Mouse (Mus musculus) neural tube, embryonic 14.5 days (tissue): ENCODE results near the gene Ptgfrn. TPM values are rescaled to one million over a fixed set of nuclear protein-coding genes. Genes with fewer than 3 reads are reported as not detected.

Source experiments
- ATAC-seq: fragments of 200-750 bp; cut with Nextera tagmentation; 2 replicates; pipeline ENCODE4 v1.8.0; 2017; ENCODE audit warnings: low read depth, mild to moderate bottlenecking, moderate TSS enrichment, moderate library complexity
- H3K27ac ChIP-seq: fragments of 300-500 bp; sonication (generic); 2 replicates; pipeline ENCODE4 v1.5.1; 2014; ENCODE audit warnings: low read depth, mild to moderate bottlenecking, control low read depth, low read length, moderate library complexity, mixed read lengths
- H3K27me3 ChIP-seq: fragments of 300-500 bp; sonication (generic); 2 replicates; pipeline ENCODE4 v1.6.1; 2014; ENCODE audit warnings: low read length; ENCODE audit not compliant: control insufficient read depth, insufficient read depth
- H3K36me3 ChIP-seq: fragments of 300-500 bp; sonication (generic); 2 replicates; pipeline ENCODE4 v1.6.1; 2014; ENCODE audit warnings: low read length, mixed read lengths; ENCODE audit not compliant: control insufficient read depth, insufficient read depth
- H3K4me1 ChIP-seq: fragments of 300-500 bp; sonication (generic); 2 replicates; pipeline ENCODE4 v1.6.1; 2014; ENCODE audit warnings: low read length; ENCODE audit not compliant: control insufficient read depth, insufficient read depth
- H3K4me2 ChIP-seq: fragments of 300-500 bp; sonication (generic); 2 replicates; pipeline ENCODE4 v1.6.1; 2014; ENCODE audit warnings: mild to moderate bottlenecking, low read depth, low read length, control low read depth
- H3K4me3 ChIP-seq: fragments of 300-500 bp; sonication (generic); 2 replicates; pipeline ENCODE4 v1.5.1; 2014; ENCODE audit warnings: low read depth, low read length, control low read depth, mixed read lengths
- H3K9ac ChIP-seq: fragments of 300-500 bp; sonication (generic); replicated peaks from 2 replicates; pipeline ENCODE4 v1.6.1; 2014; ENCODE audit warnings: low read depth, mild to moderate bottlenecking, control low read depth, low read length, mixed read lengths
- H3K9me3 ChIP-seq: fragments of 300-500 bp; sonication (generic); 2 replicates; pipeline ENCODE4 v1.6.1; 2016; ENCODE audit warnings: low read length; ENCODE audit not compliant: control insufficient read depth
- WGBS: fragments of 180-500 bp; shearing (Covaris S2); extraction: QIAGEN DNeasy Blood & Tissue Kit; methylation state at CpG from one replicate; pipeline ENCODE4 v1.1.7; 2014; 5-methylcytosine and 5-hydroxymethylcytosine counted together
- polyA plus RNA-seq: library from polyadenylated mRNA; unstranded; fragments of >200 nt; fragmentation: Nextera tagmentation; extraction: Ambion mirVana; gene quantifications from 2 replicates; pipeline ENCODE4 v1.2.1, GENCODE M21; 2014

Ptgfrn gene
- polyA plus RNA-seq, 1 experiment from 2014 or later, result 4.7 TPM

DNA sequence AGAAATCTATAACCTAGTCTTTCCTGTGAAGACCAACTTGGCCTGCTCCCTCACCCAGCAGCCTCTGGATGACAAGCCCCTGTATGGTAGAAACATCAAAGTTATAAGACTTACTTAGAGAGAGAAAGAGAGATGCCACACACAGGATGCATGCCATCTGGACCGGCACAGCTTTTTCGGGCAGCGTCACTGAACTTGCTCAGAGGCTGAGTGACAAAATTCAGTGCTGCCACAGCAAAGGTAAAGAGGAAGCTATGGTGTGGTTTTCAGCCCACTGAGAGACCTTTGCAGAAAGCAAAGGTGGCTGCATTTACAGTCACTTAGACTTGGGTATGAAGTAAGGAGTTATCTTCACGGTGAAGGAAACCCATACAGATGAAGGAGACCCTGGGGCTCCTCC, 80.7 kb downstream of the Ptgfrn start, which contains the start of gene Cd101:
Cd101 (minus strand) TSS at position 218 of the 400 bp plus-strand sequence.
- no peaks in the 10 kb centered on the region for H3K4me1 ChIP-seq
- H3K4me3 ChIP-seq, result no peak within 1 kb of the TSS
- H3K9me3 ChIP-seq, result no peaks in the 10 kb centered on the region
- WGBS, result 94% methylated on average over 4 of the region's 4 CpGs
- H3K36me3 ChIP-seq, result no peaks in the 10 kb centered on the region
- no peak within 1 kb of the TSS for H3K27ac ChIP-seq
- H3K9ac ChIP-seq, result no peak within 1 kb of the TSS
- H3K27me3 ChIP-seq, result no peaks in the 10 kb centered on the region
- ATAC-seq, result no peak
- no peak within 1 kb of the TSS for H3K4me2 ChIP-seq

- H3K27me3 ChIP-seq, result no peaks in the 10 kb centered on the region
- H3K4me2 ChIP-seq, result no peak overlapping the region
- H3K27ac ChIP-seq, result no peak overlapping the region
- H3K9ac ChIP-seq, result no peak overlapping the region
- ATAC-seq, result no peak
- H3K4me3 ChIP-seq, result no peak overlapping the region
- H3K36me3 ChIP-seq, result no peaks in the 10 kb centered on the region
- no peaks in the 10 kb centered on the region for H3K9me3 ChIP-seq
- no peaks in the 10 kb centered on the region for H3K4me1 ChIP-seq
- 78% methylated on average over 1 of the region's 1 CpGs for WGBS
Observed at GRCm38 (mm10) chr3:101026741-101027140, 83.3 kb downstream of the Ptgfrn start.

DNA sequence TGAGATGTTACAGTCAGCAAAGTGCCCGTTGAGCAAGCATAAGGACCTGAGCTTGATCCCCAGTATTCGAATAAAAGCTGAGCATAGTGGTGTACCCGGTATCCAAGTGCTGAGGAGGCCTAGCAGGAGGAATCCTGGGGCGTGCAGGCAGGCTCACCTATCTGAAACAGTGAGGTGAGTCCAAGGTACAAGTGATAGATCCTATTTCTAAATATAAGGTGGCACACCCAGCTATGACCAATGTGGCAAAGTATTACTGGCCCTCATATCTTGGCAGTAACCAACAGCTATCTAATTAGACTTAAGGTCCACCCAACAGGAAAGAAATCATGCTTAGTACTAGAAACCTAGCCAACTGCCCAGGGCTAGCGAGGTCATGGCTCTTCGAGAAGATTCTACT, 87.1 kb downstream of the Ptgfrn start:
- Histone ChIP-seq H3K27me3 (no peaks in the 10 kb centered on the region), H3K4me3 (no peak overlapping the region), H3K4me1 (no peaks in the 10 kb centered on the region), H3K4me2 (no peak overlapping the region), H3K9me3 (no peaks in the 10 kb centered on the region), H3K9ac (no peak overlapping the region), H3K27ac (no peak overlapping the region), H3K36me3 (no peaks in the 10 kb centered on the region)
- no peak for ATAC-seq
- 94% methylated on average over 6 of the region's 6 CpGs for WGBS

DNA sequence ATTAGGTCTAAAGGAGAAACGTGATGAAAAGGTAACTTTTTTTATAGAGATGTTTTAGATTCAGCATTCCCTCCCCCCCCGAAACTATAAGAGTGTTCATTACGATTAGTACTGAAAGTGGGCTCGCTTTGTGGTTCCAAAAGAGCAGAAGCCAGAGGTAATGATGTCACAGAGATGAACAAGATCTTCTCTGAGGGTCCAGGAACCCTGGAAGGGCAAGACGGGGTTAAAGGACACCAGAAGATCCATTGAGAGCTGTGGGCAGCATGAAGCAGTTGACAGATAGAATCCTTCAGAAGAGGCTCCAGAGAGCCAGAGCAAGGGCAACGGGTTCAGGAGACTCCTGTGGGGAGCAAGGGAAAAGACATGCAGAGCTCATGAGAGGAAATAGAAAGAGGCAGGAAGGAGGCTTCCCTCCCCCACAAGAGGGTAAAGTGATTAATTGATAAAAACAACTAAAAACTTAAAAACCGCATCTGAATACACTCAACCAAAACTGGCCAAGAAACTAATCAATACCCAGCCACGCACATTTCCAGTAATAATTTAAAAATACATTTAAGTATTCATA, 88.5 kb downstream of the Ptgfrn start:
- H3K27me3 ChIP-seq, result no peaks in the 10 kb centered on the region
- no peak overlapping the region for H3K9ac ChIP-seq
- ATAC-seq, result no peak
- no peaks in the 10 kb centered on the region for H3K4me1 ChIP-seq
- no peaks in the 10 kb centered on the region for H3K36me3 ChIP-seq
- 78% methylated on average over 8 of the region's 8 CpGs for WGBS
- no peaks in the 10 kb centered on the region for H3K9me3 ChIP-seq
- no peak overlapping the region for H3K27ac ChIP-seq
- no peak overlapping the region for H3K4me3 ChIP-seq
- H3K4me2 ChIP-seq, result no peak overlapping the region

DNA sequence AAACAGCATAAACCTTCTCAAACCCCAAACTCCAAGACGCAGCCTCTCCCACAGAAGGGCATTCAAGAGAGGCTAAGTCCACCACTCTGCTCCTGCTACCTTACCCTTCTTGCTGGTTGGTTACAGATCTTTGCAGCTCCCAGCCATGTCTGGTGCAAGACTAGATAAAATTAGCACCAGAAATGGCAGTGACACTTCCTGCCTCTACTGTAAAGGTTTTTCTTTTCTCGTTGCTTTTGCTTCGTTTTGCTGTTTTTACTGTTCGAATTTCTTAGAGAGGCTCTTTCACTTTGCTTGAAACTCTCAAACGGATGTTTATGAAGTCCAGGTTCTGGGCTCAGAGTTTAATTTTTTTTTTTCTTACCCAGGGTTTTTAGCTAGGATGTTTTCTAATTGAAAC, 89.0 kb downstream of the Ptgfrn start:
- 87% methylated on average over 5 of the region's 5 CpGs for WGBS
- no peak overlapping the region for H3K4me3 ChIP-seq
- no peaks in the 10 kb centered on the region for H3K4me1 ChIP-seq
- no peaks in the 10 kb centered on the region for H3K9me3 ChIP-seq
- no peaks in the 10 kb centered on the region for H3K27me3 ChIP-seq
- no peak overlapping the region for H3K27ac ChIP-seq
- no peak for ATAC-seq
- no peak overlapping the region for H3K9ac ChIP-seq
- H3K4me2 ChIP-seq, result no peak overlapping the region
- no peaks in the 10 kb centered on the region for H3K36me3 ChIP-seq

DNA sequence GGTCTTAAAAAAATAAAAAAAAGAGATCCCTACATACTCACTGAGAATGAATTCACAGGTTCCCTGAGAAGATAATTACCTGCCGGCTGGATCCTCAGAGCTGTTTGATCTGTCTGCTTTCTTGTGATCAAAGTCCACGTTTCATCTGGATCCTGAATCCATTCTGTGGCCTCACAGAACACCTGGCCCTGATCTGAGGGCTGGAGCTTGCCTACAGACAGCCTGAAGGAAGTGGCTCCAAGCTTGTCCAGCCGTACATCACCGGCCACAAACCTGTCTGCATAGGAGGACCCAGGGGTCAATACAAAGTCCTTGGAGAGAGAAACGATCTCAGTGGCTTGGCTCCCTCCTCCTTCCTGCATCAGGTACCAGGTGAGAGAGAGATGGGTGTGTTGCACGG, 91.6 kb downstream of the Ptgfrn start:
- H3K4me2 ChIP-seq, result no peak overlapping the region
- no peak for ATAC-seq
- no peaks in the 10 kb centered on the region for H3K36me3 ChIP-seq
- 86% methylated on average over 6 of the region's 6 CpGs for WGBS
- peaks cover 4% of the 10 kb centered on the region; the same call in 1 of the 2 replicates for H3K4me1 ChIP-seq
- no peaks in the 10 kb centered on the region for H3K27me3 ChIP-seq
- no peak overlapping the region for H3K27ac ChIP-seq
- H3K9ac ChIP-seq, result no peak overlapping the region
- no peaks in the 10 kb centered on the region for H3K9me3 ChIP-seq
- no peak overlapping the region for H3K4me3 ChIP-seq

- Histone ChIP-seq H3K4me1 (peaks cover 4% of the 10 kb centered on the region; the same call in 1 of the 2 replicates), H3K27me3 (no peaks in the 10 kb centered on the region), H3K27ac (no peak overlapping the region), H3K4me3 (no peak overlapping the region), H3K4me2 (no peak overlapping the region), H3K36me3 (no peaks in the 10 kb centered on the region), H3K9me3 (no peaks in the 10 kb centered on the region), H3K9ac (no peak overlapping the region)
- ATAC-seq, result no peak
- 87% methylated on average over 7 of the region's 7 CpGs for WGBS
Observed at GRCm38 (mm10) chr3:101016050-101016449, 94.0 kb downstream of the Ptgfrn start.

GRCm38 (mm10) chr3:101015254-101015653, 94.8 kb downstream of the Ptgfrn start:
- Histone ChIP-seq H3K27me3 (no peaks in the 10 kb centered on the region), H3K9me3 (no peaks in the 10 kb centered on the region), H3K27ac (no peak overlapping the region), H3K36me3 (no peaks in the 10 kb centered on the region), H3K4me3 (no peak overlapping the region), H3K4me2 (no peak overlapping the region), H3K9ac (no peak overlapping the region), H3K4me1 (peaks cover 4% of the 10 kb centered on the region; the same call in 1 of the 2 replicates)
- 65% methylated on average over 4 of the region's 4 CpGs for WGBS
- no peak for ATAC-seq

- no peak for ATAC-seq
Observed at GRCm38 (mm10) chr3:101013536-101013935, 96.5 kb downstream of the Ptgfrn start.

More at GRCm38 (mm10) chr3:101013536-101013935, 96.5 kb downstream of the Ptgfrn start:
- no peak overlapping the region for H3K27ac ChIP-seq
- H3K36me3 ChIP-seq, result no peaks in the 10 kb centered on the region
- no peak overlapping the region for H3K4me2 ChIP-seq
- no peaks in the 10 kb centered on the region for H3K9me3 ChIP-seq
- no peaks in the 10 kb centered on the region for H3K27me3 ChIP-seq
- H3K4me3 ChIP-seq, result no peak overlapping the region
- H3K9ac ChIP-seq, result no peak overlapping the region
- peaks cover 4% of the 10 kb centered on the region; the same call in 1 of the 2 replicates for H3K4me1 ChIP-seq
- 91% methylated on average over 3 of the region's 3 CpGs for WGBS
